ENCODE assay signal across 10 mouse cellular contexts in genomic region chr11:60478121-60478520, GRCm38 (mm10). TPM values are rescaled to one million over a fixed set of nuclear protein-coding genes. Genes with fewer than 3 reads are reported as not detected.
A peak's percentile ranks its signal among the peaks of the same experiment; 100 is the strongest.
DNase-seq lines count a peak whose midpoint lies in the region; ATAC-seq and TF ChIP-seq lines count a peak whose summit lies in the region.
"Had no signal": no experiment of that assay in that cellular context is flagged by ENCODE, and none has a peak within 500 bp of the region (broad histone marks: within the 10 kb centered on the region; RNA-seq: fewer than 3 reads in every experiment).

No protein-coding gene starts in this region.

- no peak for TF ChIP-seq CTCF in intestine, postnatal 0 days (IDR thresholded peaks at IDR 0.05; ENCODE audit: low read depth)
- no peak for TF ChIP-seq CTCF in cerebellum, adult 2 months (IDR thresholded peaks at IDR 0.05; ENCODE audit: borderline replicate concordance, insufficient read depth, low read depth, low read length)

- TF ChIP-seq POLR2A in cerebellum, adult 2 months (IDR thresholded peaks at IDR 0.05; ENCODE audit: borderline replicate concordance, insufficient read depth, low read length): no peak

- ATAC-seq in hindbrain, embryonic 12.5 days (ENCODE audit: low FRiP score): no peak
- no peak for ATAC-seq in hindbrain, embryonic 14.5 days (ENCODE audit: low FRiP score)
- peak; percentile 62 for ATAC-seq in intestine, postnatal 0 days
- no peak for ATAC-seq in midbrain, embryonic 14.5 days (ENCODE audit: low FRiP score, low TSS enrichment)
- ATAC-seq: hindbrain, postnatal 0 days had no signal

- DNase-seq in hindbrain, embryonic 14.5 days (ENCODE audit: low spot score): no peak
- DNase-seq in adrenal gland, postnatal 14 days: peak; percentile 70
- DNase-seq in lung, postnatal 25 days (ENCODE audit: low spot score): peak; percentile 73
- DNase-seq in Muller cell, postnatal 12 days (ENCODE audit: inconsistent ontology term): no peak
- DNase-seq in cerebellum, adult 2 months: no peak
- DNase-seq in midbrain, embryonic 14.5 days: no peak
- DNase-seq: cerebellum, postnatal 25 days had no signal

- H3K4me3 ChIP-seq in hindbrain, embryonic 12.5 days: no peak overlapping the region
- no peak overlapping the region for H3K4me3 ChIP-seq in hindbrain, embryonic 14.5 days (replicated peaks; ENCODE audit: low read length)
- no peak overlapping the region for H3K4me3 ChIP-seq in intestine, postnatal 0 days (ENCODE audit: low read depth, low read length)
- H3K4me3 ChIP-seq in cerebellum, adult 2 months (replicated peaks; ENCODE audit: insufficient read depth, low read depth, low read length): no peak overlapping the region
- H3K4me3 ChIP-seq in midbrain, embryonic 14.5 days (replicated peaks; ENCODE audit: low read depth, low read length): no peak overlapping the region

- no peaks in the 10 kb centered on the region for H3K27me3 ChIP-seq in hindbrain, embryonic 12.5 days
- no peaks in the 10 kb centered on the region for H3K27me3 ChIP-seq in hindbrain, embryonic 14.5 days (ENCODE audit: control insufficient read depth, insufficient read depth, low read length)
- no peaks in the 10 kb centered on the region for H3K27me3 ChIP-seq in intestine, postnatal 0 days (replicated peaks; ENCODE audit: control insufficient read depth, insufficient read depth, low read length)
- no peaks in the 10 kb centered on the region for H3K27me3 ChIP-seq in cerebellum, adult 2 months (ENCODE audit: control insufficient read depth, insufficient read depth, low read length)
- H3K27me3 ChIP-seq in midbrain, embryonic 14.5 days (ENCODE audit: control insufficient read depth, insufficient read depth, low read length): no peaks in the 10 kb centered on the region

- no peaks in the 10 kb centered on the region for H3K9me3 ChIP-seq in hindbrain, embryonic 12.5 days (replicated peaks)
- no peaks in the 10 kb centered on the region for H3K9me3 ChIP-seq in hindbrain, embryonic 14.5 days (ENCODE audit: control insufficient read depth, low read length)
- H3K9me3 ChIP-seq in intestine, postnatal 0 days (ENCODE audit: control insufficient read depth): no peaks in the 10 kb centered on the region
- H3K9me3 ChIP-seq in midbrain, embryonic 14.5 days (ENCODE audit: control insufficient read depth, low read length): no peaks in the 10 kb centered on the region

- H3K36me3 ChIP-seq in hindbrain, embryonic 12.5 days: no peaks in the 10 kb centered on the region
- H3K36me3 ChIP-seq in hindbrain, embryonic 14.5 days (replicated peaks; ENCODE audit: control insufficient read depth, insufficient read depth): no peaks in the 10 kb centered on the region
- H3K36me3 ChIP-seq in intestine, postnatal 0 days (ENCODE audit: control insufficient read depth, insufficient read depth): no peaks in the 10 kb centered on the region
- H3K36me3 ChIP-seq in midbrain, embryonic 14.5 days (ENCODE audit: control insufficient read depth, insufficient read depth, low read length): no peaks in the 10 kb centered on the region

- H3K27ac ChIP-seq in hindbrain, embryonic 12.5 days: no peak overlapping the region
- no peak overlapping the region for H3K27ac ChIP-seq in hindbrain, embryonic 14.5 days
- no peak overlapping the region for H3K27ac ChIP-seq in intestine, postnatal 0 days (ENCODE audit: low read depth, low read length)
- no peak overlapping the region for H3K27ac ChIP-seq in cerebellum, adult 2 months (ENCODE audit: insufficient read depth, low read length)
- H3K27ac ChIP-seq in midbrain, embryonic 14.5 days (replicated peaks; ENCODE audit: low read depth, low read length): no peak overlapping the region
- H3K27ac ChIP-seq: hindbrain, postnatal 0 days had no signal

- H3K4me2 ChIP-seq in hindbrain, embryonic 12.5 days (replicated peaks): 0 out of 2 replicates have a peak overlapping the region, but pooled peaks have one; percentile 2
- no peak overlapping the region for H3K4me2 ChIP-seq in hindbrain, embryonic 14.5 days (replicated peaks)
- peak overlapping the region; percentile 27; the same call in 1 of the 2 replicates for H3K4me2 ChIP-seq in intestine, postnatal 0 days (replicated peaks; ENCODE audit: low read depth)
- H3K4me2 ChIP-seq in midbrain, embryonic 14.5 days (ENCODE audit: low read length): no peak overlapping the region

- no peaks in the 10 kb centered on the region for H3K4me1 ChIP-seq in hindbrain, embryonic 12.5 days
- H3K4me1 ChIP-seq in hindbrain, embryonic 14.5 days (replicated peaks; ENCODE audit: control insufficient read depth, insufficient read depth, low read length): no peaks in the 10 kb centered on the region
- H3K4me1 ChIP-seq in intestine, postnatal 0 days (replicated peaks; ENCODE audit: control insufficient read depth, insufficient read depth, low read length): no peaks in the 10 kb centered on the region
- H3K4me1 ChIP-seq in cerebellum, adult 2 months (ENCODE audit: control insufficient read depth, insufficient read depth, low read length): no peaks in the 10 kb centered on the region
- no peaks in the 10 kb centered on the region for H3K4me1 ChIP-seq in midbrain, embryonic 14.5 days (ENCODE audit: control insufficient read depth, insufficient read depth, low read length)

- 46% methylated on average over 14 of the region's 17 CpGs for WGBS in hindbrain, embryonic 12.5 days
- 37% methylated on average over 17 of the region's 17 CpGs for WGBS in hindbrain, embryonic 14.5 days
- 22% methylated on average over 17 of the region's 17 CpGs for WGBS in intestine, postnatal 0 days
- 44% methylated on average over 17 of the region's 17 CpGs for WGBS in cerebellum, adult 2 months
- 42% methylated on average over 16 of the region's 17 CpGs for WGBS in midbrain, embryonic 14.5 days

- H3K9ac ChIP-seq in hindbrain, embryonic 12.5 days: no peak overlapping the region
- no peak overlapping the region for H3K9ac ChIP-seq in hindbrain, embryonic 14.5 days
- H3K9ac ChIP-seq in intestine, postnatal 0 days (ENCODE audit: low read depth, low read length): no peak overlapping the region
- no peak overlapping the region for H3K9ac ChIP-seq in midbrain, embryonic 14.5 days (replicated peaks; ENCODE audit: low read length)

RNA-seq across cellular contexts. Expression of gene Myo15, which starts 9.0 kb away (rescaled TPM):
- 0.30 TPM in 2 replicates for polyA plus RNA-seq in hindbrain, embryonic 12.5 days (2016; fragmentation: Nextera tagmentation; extraction: Ambion mirVana)
- 0.31 and 0.35 TPM in 2 replicates for polyA plus RNA-seq in hindbrain, embryonic 14.5 days (2014; fragmentation: Nextera tagmentation; extraction: Ambion mirVana)
- total RNA-seq in adrenal gland, postnatal 14 days (2021): 0.30 and 0.70 TPM in 2 replicates
- polyA plus RNA-seq in intestine, postnatal 0 days (2015; fragmentation: Nextera tagmentation; extraction: Ambion mirVana): 0.03 and 0.05 TPM in 2 replicates
- polyA plus RNA-seq in cerebellum, adult 2 months (2012; rRNA removed): 3.1 and 4.6 TPM in 2 replicates
- not detected in 2 replicates for polyA plus RNA-seq in midbrain, embryonic 14.5 days (2014; fragmentation: Nextera tagmentation; extraction: Ambion mirVana)

RNA-seq across cellular contexts. Expression of gene Drg2, which starts 23.7 kb away (rescaled TPM):
- polyA plus RNA-seq in hindbrain, embryonic 12.5 days (2016; fragmentation: Nextera tagmentation; extraction: Ambion mirVana): 94.4 and 96.7 TPM in 2 replicates
- polyA plus RNA-seq in hindbrain, embryonic 14.5 days (2014; fragmentation: Nextera tagmentation; extraction: Ambion mirVana): 86.5 and 95.8 TPM in 2 replicates
- total RNA-seq in adrenal gland, postnatal 14 days (2021): 57.3 and 66.8 TPM in 2 replicates
- polyA plus RNA-seq in intestine, postnatal 0 days (2015; fragmentation: Nextera tagmentation; extraction: Ambion mirVana): 40.9 and 41.7 TPM in 2 replicates
- polyA plus RNA-seq in cerebellum, adult 2 months (2012; rRNA removed): 101 and 110 TPM in 2 replicates
- polyA plus RNA-seq in midbrain, embryonic 14.5 days (2014; fragmentation: Nextera tagmentation; extraction: Ambion mirVana): 92.2 and 93.0 TPM in 2 replicates

RNA-seq across cellular contexts. Expression of gene Alkbh5, which starts 58.1 kb away (rescaled TPM):
- 35.1 and 37.8 TPM in 2 replicates for polyA plus RNA-seq in hindbrain, embryonic 12.5 days (2016; fragmentation: Nextera tagmentation; extraction: Ambion mirVana)
- polyA plus RNA-seq in hindbrain, embryonic 14.5 days (2014; fragmentation: Nextera tagmentation; extraction: Ambion mirVana): 19.2 and 20.4 TPM in 2 replicates
- 79.2 and 81.5 TPM in 2 replicates for total RNA-seq in adrenal gland, postnatal 14 days (2021)
- 37.3 and 41.7 TPM in 2 replicates for polyA plus RNA-seq in intestine, postnatal 0 days (2015; fragmentation: Nextera tagmentation; extraction: Ambion mirVana)
- 25.2 and 27.3 TPM in 2 replicates for polyA plus RNA-seq in cerebellum, adult 2 months (2012; rRNA removed)
- polyA plus RNA-seq in midbrain, embryonic 14.5 days (2014; fragmentation: Nextera tagmentation; extraction: Ambion mirVana): 21.4 and 24.0 TPM in 2 replicates

RNA-seq across cellular contexts. Expression of gene Atpaf2, which starts 59.9 kb away (rescaled TPM):
- 37.4 and 38.0 TPM in 2 replicates for polyA plus RNA-seq in hindbrain, embryonic 12.5 days (2016; fragmentation: Nextera tagmentation; extraction: Ambion mirVana)
- polyA plus RNA-seq in hindbrain, embryonic 14.5 days (2014; fragmentation: Nextera tagmentation; extraction: Ambion mirVana): 39.8 and 44.4 TPM in 2 replicates
- total RNA-seq in adrenal gland, postnatal 14 days (2021): 103 and 111 TPM in 2 replicates
- polyA plus RNA-seq in intestine, postnatal 0 days (2015; fragmentation: Nextera tagmentation; extraction: Ambion mirVana): 60.3 and 70.4 TPM in 2 replicates
- polyA plus RNA-seq in cerebellum, adult 2 months (2012; rRNA removed): 31.3 and 33.4 TPM in 2 replicates
- polyA plus RNA-seq in midbrain, embryonic 14.5 days (2014; fragmentation: Nextera tagmentation; extraction: Ambion mirVana): 38.8 and 42.5 TPM in 2 replicates

Comparison
In these comparisons a context has a peak if more than half of its experiments do, and no peak if none do; other contexts are left out.
1. H3K4me2 ChIP-seq: peak in hindbrain, embryonic 12.5 days (single experiment) and intestine, postnatal 0 days (single experiment); none in hindbrain, embryonic 14.5 days (single experiment) and midbrain, embryonic 14.5 days (single experiment).
2. DNase-seq: peak in adrenal gland, postnatal 14 days (single experiment) and lung, postnatal 25 days (single experiment); none in hindbrain, embryonic 14.5 days (single experiment), Muller cell, postnatal 12 days (single experiment), cerebellum, adult 2 months (0 of 2) and midbrain, embryonic 14.5 days (single experiment).